Mouse (Mus musculus) olfactory bulb, adult 2 months (tissue): ENCODE measurements around the gene Htra2. TPM values are rescaled to one million over a fixed set of nuclear protein-coding genes. Genes with fewer than 3 reads are reported as not detected.

Experiments used
- H3K27ac ChIP-seq: fragments of 200-500 bp; 2 replicates; pipeline ENCODE4 v1.5.1; 2012; ENCODE audit warnings: low read depth, low read length; ENCODE audit not compliant: insufficient read depth
- H3K4me1 ChIP-seq: fragments of 200-500 bp; 2 replicates; pipeline ENCODE4 v1.6.1; 2012; ENCODE audit warnings: low read length; ENCODE audit not compliant: control insufficient read depth, insufficient read depth
- H3K4me3 ChIP-seq: fragments of 200-500 bp; 2 replicates; pipeline ENCODE4 v1.5.1; 2012; ENCODE audit warnings: mild to moderate bottlenecking, low read depth, low read length, moderate library complexity; ENCODE audit not compliant: insufficient read depth
- CTCF ChIP-seq: fragments of 200-500 bp; IDR thresholded peaks from 2 replicates; pipeline ENCODE4 v1.5.1; 2012; ENCODE audit warnings: low read depth, mild to moderate bottlenecking, low read length, moderate library complexity; ENCODE audit not compliant: insufficient read depth
- POLR2A ChIP-seq: fragments of 200-500 bp; IDR thresholded peaks from 2 replicates; pipeline ENCODE4 v1.6.1; 2012; ENCODE audit warnings: mild to moderate bottlenecking, low read depth, low read length, moderate library complexity; ENCODE audit not compliant: insufficient read depth
- WGBS: fragments of 180-500 bp; shearing (Covaris S2); methylation state at CpG from one replicate; pipeline ENCODE4 v1.1.7; 2018; 5-methylcytosine and 5-hydroxymethylcytosine counted together
- polyA plus RNA-seq: library from polyadenylated mRNA; stranded (reverse); fragments of >200 nt; gene quantifications from 2 replicates; pipeline ENCODE4 v1.2.4, GENCODE M21; 2012; ENCODE audit warnings: low replicate concordance; ENCODE audit not compliant: missing spikeins, insufficient read depth, insufficient read length

Htra2 gene
- polyA plus RNA-seq, 1 experiment = not detected

GRCm38 (mm10) chr6:83070311-83071219, 15.5 kb upstream of the Htra2 start:
- Histone ChIP-seq H3K4me1 (peaks cover 8% of the 10 kb centered on the region), H3K27ac (no peak overlapping the region), H3K4me3 (no peak overlapping the region)
- 1% methylated on average over 57 of the region's 58 CpGs for WGBS
- no peak for TF ChIP-seq CTCF
- TF ChIP-seq POLR2A = no peak

- Histone ChIP-seq H3K4me1 (peaks cover 8% of the 10 kb centered on the region), H3K4me3 (no peak within 1 kb of the TSS), H3K27ac (no peak within 1 kb of the TSS)
- 1% methylated on average over 10 of the region's 10 CpGs for WGBS
- TF ChIP-seq POLR2A = no peak
- no peak for TF ChIP-seq CTCF
Observed at GRCm38 (mm10) chr6:83070247-83070310, 15.0 kb upstream of the Htra2 start, which contains the start of gene Tlx2. Gene Tlx2 (minus strand): TSS chr6:83070293.

- H3K27ac ChIP-seq = no peak overlapping the region
- no peak overlapping the region for H3K4me3 ChIP-seq
- H3K4me1 ChIP-seq = peaks cover 8% of the 10 kb centered on the region
- whole genome bisulfite sequencing = 2% methylated on average over 69 of the region's 69 CpGs
- no peak for TF ChIP-seq POLR2A
- no peak for TF ChIP-seq CTCF
Observed at GRCm38 (mm10) chr6:83069488-83070246, 14.6 kb upstream of the Htra2 start.

DNA sequence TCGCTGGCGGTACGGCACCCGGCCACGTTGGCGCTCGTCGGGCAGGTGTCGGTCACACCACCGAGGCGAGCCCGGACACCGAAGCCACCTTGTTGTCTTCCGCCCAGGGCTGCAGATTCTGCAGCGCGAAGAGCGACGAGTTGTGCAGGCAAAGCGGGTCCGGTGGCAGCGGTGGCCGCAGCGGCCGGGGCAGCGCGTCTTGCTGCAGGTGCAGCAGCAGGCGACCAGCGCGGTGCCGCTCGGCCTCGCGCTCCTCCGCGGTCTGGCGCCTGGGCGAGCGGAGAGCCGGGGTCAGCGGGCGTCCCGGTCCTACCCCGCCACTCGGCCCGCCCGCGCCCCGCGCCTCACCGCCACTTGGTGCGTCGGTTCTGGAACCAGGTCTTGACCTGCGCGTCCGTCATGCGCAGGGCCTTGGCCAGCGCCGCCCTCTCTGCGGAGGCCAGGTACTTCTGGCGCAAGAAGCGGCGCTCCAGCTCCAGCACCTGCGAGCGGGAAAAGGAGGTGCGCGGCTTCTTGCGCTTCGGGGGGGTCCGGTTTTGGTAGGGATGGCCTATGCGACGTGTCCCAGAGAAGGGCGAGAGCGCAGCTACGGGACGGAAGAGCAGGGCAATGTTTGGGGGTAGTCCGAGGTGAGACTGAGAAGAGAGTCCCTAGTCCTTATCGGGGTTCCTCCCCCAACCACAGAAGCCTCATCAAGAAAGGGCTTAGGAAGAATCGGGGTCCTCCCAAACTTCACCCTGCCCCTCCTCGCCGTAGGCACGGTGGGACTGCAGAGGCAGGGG, 13.8 kb upstream of the Htra2 start:
- no peak overlapping the region for H3K27ac ChIP-seq
- WGBS = 1% methylated on average over 81 of the region's 81 CpGs
- no peak overlapping the region for H3K4me3 ChIP-seq
- TF ChIP-seq CTCF = no peak
- no peak for TF ChIP-seq POLR2A
- peaks cover 8% of the 10 kb centered on the region for H3K4me1 ChIP-seq

GRCm38 (mm10) chr6:83068221-83068620, 13.1 kb upstream of the Htra2 start:
- Histone ChIP-seq H3K4me3 (no peak overlapping the region), H3K4me1 (peaks cover 8% of the 10 kb centered on the region), H3K27ac (no peak overlapping the region)
- WGBS = 11% methylated on average over 8 of the region's 8 CpGs
- no peak for TF ChIP-seq POLR2A
- TF ChIP-seq CTCF = no peak

- TF ChIP-seq CTCF = no peak
- no peak for TF ChIP-seq POLR2A
- WGBS = 33% methylated on average over 6 of the region's 6 CpGs
- no peak overlapping the region for H3K4me3 ChIP-seq
- no peak overlapping the region for H3K27ac ChIP-seq
- peaks cover 8% of the 10 kb centered on the region for H3K4me1 ChIP-seq
Observed at GRCm38 (mm10) chr6:83066441-83066840, 11.4 kb upstream of the Htra2 start.

- peaks cover 8% of the 10 kb centered on the region for H3K4me1 ChIP-seq
- no peak overlapping the region for H3K27ac ChIP-seq
- H3K4me3 ChIP-seq = no peak overlapping the region
- WGBS = 34% methylated on average over 8 of the region's 8 CpGs
- TF ChIP-seq POLR2A (no peak), CTCF (no peak)
Observed at GRCm38 (mm10) chr6:83065995-83066394, 10.9 kb upstream of the Htra2 start.

- Histone ChIP-seq H3K4me1 (peaks cover 10% of the 10 kb centered on the region), H3K27ac (no peak overlapping the region), H3K4me3 (no peak overlapping the region)
- 82% methylated on average over 2 of the region's 2 CpGs for WGBS
- TF ChIP-seq POLR2A (no peak), CTCF (no peak)
Observed at GRCm38 (mm10) chr6:83058725-83059124, 3.7 kb upstream of the Htra2 start.

DNA sequence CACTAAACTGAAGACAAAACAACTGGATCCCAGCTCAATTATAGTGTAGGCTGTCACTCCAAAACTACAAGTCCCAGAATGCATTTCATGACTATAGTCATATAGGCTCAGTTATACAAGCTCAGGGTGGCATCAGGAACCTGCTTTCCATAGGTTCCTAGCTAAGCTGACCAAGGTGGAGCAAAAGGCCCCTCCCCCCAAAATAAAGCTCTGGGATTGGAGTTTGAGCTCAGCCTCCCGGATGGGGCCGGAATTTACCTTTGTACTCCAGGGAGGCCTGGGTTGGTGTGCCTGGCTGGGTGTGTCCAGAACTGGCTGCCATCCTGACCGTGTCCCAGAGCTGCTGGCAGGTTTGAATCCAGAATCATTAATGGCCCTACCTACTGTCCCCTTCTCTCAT, 2.7 kb upstream of the Htra2 start, which contains the start of gene Dqx1:
Gene Dqx1, plus strand, starts transcription at position 55 of the 400 bp plus-strand sequence.
- Histone ChIP-seq H3K27ac (no peak within 1 kb of the TSS), H3K4me1 (peaks cover 18% of the 10 kb centered on the region), H3K4me3 (no peak within 1 kb of the TSS)
- TF ChIP-seq CTCF = no peak
- TF ChIP-seq POLR2A = no peak
- WGBS = 47% methylated on average over 3 of the region's 3 CpGs
